7 mouse cellular contexts compared by ENCODE assay signal in the genomic region with DNA sequence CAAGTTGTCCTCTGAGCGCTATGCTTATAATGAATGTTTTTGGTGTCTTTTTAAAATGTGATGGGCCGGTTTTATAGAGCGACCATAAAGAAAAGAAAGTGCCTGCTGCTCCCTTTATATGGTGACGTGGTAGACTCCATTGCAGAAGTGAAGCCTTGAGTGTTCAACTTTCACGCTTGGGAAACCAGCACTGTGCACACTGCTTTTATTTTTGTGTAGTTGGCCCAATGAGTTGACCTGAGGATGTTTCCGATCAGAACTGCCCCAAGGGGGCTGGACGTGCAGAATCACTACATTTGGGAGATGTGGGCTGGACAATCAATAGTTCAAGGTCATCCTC. TPM values are rescaled to one million over a fixed set of nuclear protein-coding genes. Genes with fewer than 3 reads are reported as not detected.
DNase-seq lines count a peak whose midpoint lies in the region; ATAC-seq and TF ChIP-seq lines count a peak whose summit lies in the region.

No protein-coding gene starts in this region.

- WGBS in lung, postnatal 0 days = 74% methylated on average over 7 of the region's 7 CpGs
- 82% methylated on average over 7 of the region's 7 CpGs for WGBS in forebrain, embryonic 11.5 days
- WGBS in limb, embryonic 13.5 days = 73% methylated on average over 7 of the region's 7 CpGs
- 69% methylated on average over 7 of the region's 7 CpGs for WGBS in stomach, embryonic 15.5 days

- no peaks in the 10 kb centered on the region for H3K36me3 ChIP-seq in lung, postnatal 0 days (ENCODE audit: insufficient read depth, low read length)
- H3K36me3 ChIP-seq in forebrain, embryonic 11.5 days (ENCODE audit: control insufficient read depth, insufficient read depth, low read length) = no peaks in the 10 kb centered on the region
- H3K36me3 ChIP-seq in limb, embryonic 13.5 days = no peaks in the 10 kb centered on the region
- no peaks in the 10 kb centered on the region for H3K36me3 ChIP-seq in stomach, embryonic 15.5 days

- H3K27me3 ChIP-seq in lung, postnatal 0 days (replicated peaks; ENCODE audit: insufficient read depth, low read length) = no peaks in the 10 kb centered on the region
- no peaks in the 10 kb centered on the region for H3K27me3 ChIP-seq in forebrain, embryonic 11.5 days (ENCODE audit: control insufficient read depth, insufficient read depth, low read length)
- H3K27me3 ChIP-seq in limb, embryonic 13.5 days = no peaks in the 10 kb centered on the region
- H3K27me3 ChIP-seq in stomach, embryonic 15.5 days (replicated peaks) = no peaks in the 10 kb centered on the region

- peak overlapping the region; percentile 12; the same call in 1 of the 2 replicates for H3K9ac ChIP-seq in lung, postnatal 0 days (replicated peaks; ENCODE audit: low read depth)
- no peak overlapping the region for H3K9ac ChIP-seq in forebrain, embryonic 11.5 days (ENCODE audit: low read length)
- peak overlapping the region; percentile 90 for H3K9ac ChIP-seq in limb, embryonic 13.5 days
- H3K9ac ChIP-seq in stomach, embryonic 15.5 days = no peak overlapping the region

- H3K9me3 ChIP-seq in lung, postnatal 0 days (ENCODE audit: low read length) = no peaks in the 10 kb centered on the region
- H3K9me3 ChIP-seq in forebrain, embryonic 11.5 days (ENCODE audit: control insufficient read depth, low read length) = no peaks in the 10 kb centered on the region
- no peaks in the 10 kb centered on the region for H3K9me3 ChIP-seq in limb, embryonic 13.5 days
- no peaks in the 10 kb centered on the region for H3K9me3 ChIP-seq in stomach, embryonic 15.5 days

- no peak for ATAC-seq in lung, postnatal 0 days
- ATAC-seq in forebrain, embryonic 11.5 days (replicated peaks; ENCODE audit: low FRiP score) = no peak
- ATAC-seq in limb, embryonic 13.5 days (ENCODE audit: low FRiP score, low read depth) = no peak
- ATAC-seq in stomach, embryonic 15.5 days (ENCODE audit: insufficient read depth, low FRiP score, low read depth) = no peak

- TF ChIP-seq CTCF in lung, postnatal 0 days (IDR thresholded peaks at IDR 0.05) = no peak

- H3K27ac ChIP-seq in lung, postnatal 0 days (ENCODE audit: low read length) = no peak overlapping the region
- no peak overlapping the region for H3K27ac ChIP-seq in forebrain, embryonic 11.5 days (ENCODE audit: low read depth, low read length)
- no peak overlapping the region for H3K27ac ChIP-seq in limb, embryonic 13.5 days
- H3K27ac ChIP-seq in stomach, embryonic 15.5 days = no peak overlapping the region

- no peak for TF ChIP-seq EP300 in lung, postnatal 0 days (IDR thresholded peaks at IDR 0.05)

- H3K4me2 ChIP-seq in lung, postnatal 0 days (replicated peaks; ENCODE audit: low read depth, low read length) = peak overlapping the region; percentile 93; the same call in 1 of the 2 replicates
- H3K4me2 ChIP-seq in forebrain, embryonic 11.5 days (ENCODE audit: low read depth, low read length, severe bottlenecking) = peak overlapping the region; percentile 85
- H3K4me2 ChIP-seq in limb, embryonic 13.5 days (replicated peaks) = peak overlapping the region; percentile 71
- H3K4me2 ChIP-seq in stomach, embryonic 15.5 days = peak overlapping the region; percentile 67

- no peak for DNase-seq in lung, postnatal 0 days (ENCODE audit: low spot score)
- DNase-seq in lung, postnatal 14 days = no peak
- no peak for DNase-seq in forebrain, embryonic 11.5 days (ENCODE audit: low spot score)
- DNase-seq in embryo, embryonic 10 days (ENCODE audit: low spot score) = no peak
- DNase-seq in gastrocnemius, postnatal 4 days (ENCODE audit: low spot score in 2 of 2) = no peak

- peaks cover 15% of the 10 kb centered on the region; the same call in 1 of the 2 replicates for H3K4me1 ChIP-seq in lung, postnatal 0 days (ENCODE audit: insufficient read depth, low read depth, low read length)
- peaks cover 26% of the 10 kb centered on the region; the same call in 1 of the 2 replicates for H3K4me1 ChIP-seq in forebrain, embryonic 11.5 days (replicated peaks; ENCODE audit: control insufficient read depth, insufficient read depth, low read length)
- H3K4me1 ChIP-seq in limb, embryonic 13.5 days = peaks cover 47% of the 10 kb centered on the region
- H3K4me1 ChIP-seq in stomach, embryonic 15.5 days = peaks cover 38% of the 10 kb centered on the region

- peak overlapping the region; percentile 83; the same call in 1 of the 2 replicates for H3K4me3 ChIP-seq in lung, postnatal 0 days (ENCODE audit: low read depth, low read length)
- 0 out of 2 replicates have a peak overlapping the region, but pooled peaks have one; percentile 91 for H3K4me3 ChIP-seq in forebrain, embryonic 11.5 days (ENCODE audit: low read depth, low read length)
- peak overlapping the region; percentile 88 for H3K4me3 ChIP-seq in limb, embryonic 13.5 days
- H3K4me3 ChIP-seq in stomach, embryonic 15.5 days (replicated peaks) = peak overlapping the region; percentile 85

RNA-seq across cellular contexts. Expression of a gene that starts 1.8 kb away (rescaled TPM):
- 2.3 and 3.1 TPM in 2 replicates for polyA plus RNA-seq in lung, postnatal 0 days (2015; fragmentation: Nextera tagmentation; extraction: Ambion mirVana)
- polyA plus RNA-seq in forebrain, embryonic 11.5 days (2014; fragmentation: Nextera tagmentation; extraction: Ambion mirVana) = 10.9 and 11.6 TPM in 2 replicates
- 8.6 and 8.7 TPM in 2 replicates for polyA plus RNA-seq in limb, embryonic 13.5 days (2015; fragmentation: Nextera tagmentation; extraction: Ambion mirVana)
- 5.8 and 7.2 TPM in 2 replicates for polyA plus RNA-seq in stomach, embryonic 15.5 days (2015; fragmentation: Nextera tagmentation; extraction: Ambion mirVana)
- total RNA-seq in gastrocnemius, postnatal 4 days (2021) = 10 to 100 TPM; 12.1 to 12.6 TPM

RNA-seq across cellular contexts. Expression of a gene that starts 12.1 kb away (rescaled TPM):
- not detected in 2 replicates for polyA plus RNA-seq in lung, postnatal 0 days (2015; fragmentation: Nextera tagmentation; extraction: Ambion mirVana)
- not detected in 2 replicates for polyA plus RNA-seq in forebrain, embryonic 11.5 days (2014; fragmentation: Nextera tagmentation; extraction: Ambion mirVana)
- 0.04 and 0.08 TPM in 2 replicates for polyA plus RNA-seq in limb, embryonic 13.5 days (2015; fragmentation: Nextera tagmentation; extraction: Ambion mirVana)
- polyA plus RNA-seq in stomach, embryonic 15.5 days (2015; fragmentation: Nextera tagmentation; extraction: Ambion mirVana) = 0.04 and 0.10 TPM in 2 replicates
- total RNA-seq in gastrocnemius, postnatal 4 days (2021) = under 1 TPM in 1 of 2 experiments, not detected in 1; 0.05 TPM

RNA-seq across cellular contexts. Expression of a gene that starts 48.7 kb away (rescaled TPM):
- 154 TPM in 2 replicates for polyA plus RNA-seq in lung, postnatal 0 days (2015; fragmentation: Nextera tagmentation; extraction: Ambion mirVana)
- polyA plus RNA-seq in forebrain, embryonic 11.5 days (2014; fragmentation: Nextera tagmentation; extraction: Ambion mirVana) = 156 and 167 TPM in 2 replicates
- 232 and 245 TPM in 2 replicates for polyA plus RNA-seq in limb, embryonic 13.5 days (2015; fragmentation: Nextera tagmentation; extraction: Ambion mirVana)
- polyA plus RNA-seq in stomach, embryonic 15.5 days (2015; fragmentation: Nextera tagmentation; extraction: Ambion mirVana) = 175 and 176 TPM in 2 replicates
- total RNA-seq in gastrocnemius, postnatal 4 days (2021) = 100 to 1,000 TPM; 141 to 153 TPM

Comparison
In these comparisons a context has a peak if more than half of its experiments do, and no peak if none do; other contexts are left out.
1. H3K9ac ChIP-seq: peak in lung, postnatal 0 days (single experiment) and limb, embryonic 13.5 days (single experiment); none in forebrain, embryonic 11.5 days (single experiment) and stomach, embryonic 15.5 days (single experiment).
2. Peak in every context shown above with its lines, with median percentiles within 50 percentile points of each other: H3K4me2 ChIP-seq and H3K4me3 ChIP-seq.